Mouse (Mus musculus) megakaryocyte-erythroid progenitor cell, adult 5-6 weeks (primary cell): ENCODE data around the gene Hsd17b11. TPM values are rescaled to one million over a fixed set of nuclear protein-coding genes. Genes with fewer than 3 reads are reported as not detected.

ENCODE experiments used
- ATAC-seq: replicated peaks from 2 replicates; pipeline ENCODE4 v1.8.0; 2016; ENCODE audit warnings: mild to moderate bottlenecking, inconsistent platforms; ENCODE audit not compliant: severe bottlenecking, poor library complexity, low FRiP score, low TSS enrichment
- total RNA-seq, 2 experiments: library from RNA; stranded (forward) in 1 of 2; stranded (reverse) in 1 of 2; fragments of 200-1000, 215-1000 nt in 1 of 2; fragments of >200 nt in 1 of 2; fragmentation: Nextera tagmentation in 1 of 2; gene quantifications; 2 replicates each; pipeline ENCODE4 v1.2.3; 2014 to 2017

Gene Hsd17b11
- total RNA-seq (2014; fragmentation: Nextera tagmentation) (4.9 and 5.6 TPM in 2 replicates), total RNA-seq (2017) (10.9 and 23.0 TPM in 2 replicates)

GRCm38 (mm10) chr5:104021597-104022378, at the start of gene Hsd17b11:
Gene Hsd17b11 (minus strand): TSS chr5:104021919.
- ATAC-seq, result peak; percentile 66

DNA sequence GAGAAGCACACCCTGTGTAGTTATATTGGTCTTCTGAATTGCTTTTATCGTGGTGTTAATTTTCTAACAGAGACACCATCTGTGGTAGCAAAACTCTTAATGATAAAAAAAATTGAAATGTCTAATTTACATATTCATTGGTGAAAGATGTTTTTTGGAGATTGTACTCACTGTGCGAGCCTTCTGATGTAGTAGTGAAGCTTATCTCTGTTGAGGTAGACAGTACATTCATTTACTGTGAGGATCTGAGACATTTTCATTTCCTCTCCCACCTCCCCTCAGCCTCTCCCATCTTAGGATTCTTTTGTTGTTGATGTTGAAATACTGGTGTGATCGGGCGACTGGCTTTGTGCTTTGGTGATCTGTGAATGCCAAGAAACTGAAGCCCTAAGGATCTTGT, 49.3 kb upstream of the Hsd17b11 start:
- peak; percentile 65 for ATAC-seq

- ATAC-seq, result peak; percentile 90
These were observed 47.0 kb upstream of the Hsd17b11 start for GRCm38 (mm10) chr5:104068751-104069150.

- ATAC-seq, result peak; percentile 92
These were observed 41.2 kb upstream of the Hsd17b11 start for GRCm38 (mm10) chr5:104062773-104063551.

- ATAC-seq, result peak; percentile 53
These were observed 40.4 kb upstream of the Hsd17b11 start for GRCm38 (mm10) chr5:104061936-104062772.

GRCm38 (mm10) chr5:104060429-104060828, 38.7 kb upstream of the Hsd17b11 start:
- no peak for ATAC-seq

GRCm38 (mm10) chr5:104059628-104060027, 37.9 kb upstream of the Hsd17b11 start:
- ATAC-seq, result no peak

DNA sequence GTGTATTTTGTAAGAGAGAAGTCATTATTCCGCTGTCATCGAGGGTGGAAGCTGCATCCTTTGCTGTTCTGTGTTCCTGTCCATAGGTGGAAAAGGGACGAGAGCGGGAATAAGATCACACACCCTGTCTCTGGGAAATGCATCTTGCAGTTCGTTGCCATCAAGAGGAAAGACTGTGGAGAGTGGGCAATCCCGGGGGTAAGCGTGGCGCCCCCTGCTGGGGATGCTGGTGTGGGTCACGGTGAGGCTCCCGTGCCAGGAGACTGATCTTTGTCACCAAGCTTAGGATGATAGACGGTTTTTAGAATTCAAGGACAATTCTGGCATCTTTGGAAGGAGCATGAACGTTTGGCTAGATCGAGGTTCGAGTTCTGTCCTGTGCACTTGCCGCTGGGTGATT, 36.3 kb upstream of the Hsd17b11 start:
- no peak for ATAC-seq

DNA sequence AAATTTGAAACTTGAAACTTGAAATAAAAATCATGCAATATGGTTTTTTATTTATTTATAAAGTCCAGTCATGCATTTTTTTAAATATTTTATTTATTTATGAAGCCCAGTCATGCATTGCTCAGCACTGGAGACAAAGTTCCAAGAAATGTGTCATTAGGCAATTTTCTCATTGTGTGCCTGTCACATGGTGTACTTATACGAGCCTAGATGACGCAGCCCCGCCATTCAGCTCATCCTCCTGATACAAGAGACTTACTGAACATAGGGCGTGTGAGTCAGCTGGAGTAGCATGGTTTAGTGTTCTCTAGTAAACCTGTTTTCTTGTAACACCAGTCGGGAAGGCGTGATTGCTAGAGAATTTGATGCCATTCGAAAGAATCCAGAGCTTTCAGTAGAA, 34.6 kb upstream of the Hsd17b11 start:
- ATAC-seq, result no peak

DNA sequence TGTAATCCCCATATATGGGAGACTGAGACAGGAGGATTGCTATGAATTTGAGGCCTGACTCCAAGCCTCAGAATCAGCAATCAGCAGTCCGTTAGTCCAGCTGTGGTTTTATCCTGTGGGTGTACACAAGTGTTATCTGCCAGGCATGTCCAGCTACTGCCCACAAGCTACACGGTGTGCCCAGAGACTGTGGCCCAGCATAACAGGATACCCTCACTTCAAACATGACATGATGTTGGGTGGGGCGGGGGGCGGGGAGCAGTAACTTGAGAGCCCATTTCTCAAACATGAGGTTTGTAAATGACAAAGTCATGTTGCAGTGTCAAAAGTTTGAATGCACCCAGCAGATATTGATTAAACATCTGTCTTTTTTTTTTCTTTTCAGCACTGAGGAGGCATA, 34.1 kb upstream of the Hsd17b11 start:
- ATAC-seq, result no peak

GRCm38 (mm10) chr5:104054938-104055337, 33.2 kb upstream of the Hsd17b11 start:
- peak; percentile 87 for ATAC-seq

DNA sequence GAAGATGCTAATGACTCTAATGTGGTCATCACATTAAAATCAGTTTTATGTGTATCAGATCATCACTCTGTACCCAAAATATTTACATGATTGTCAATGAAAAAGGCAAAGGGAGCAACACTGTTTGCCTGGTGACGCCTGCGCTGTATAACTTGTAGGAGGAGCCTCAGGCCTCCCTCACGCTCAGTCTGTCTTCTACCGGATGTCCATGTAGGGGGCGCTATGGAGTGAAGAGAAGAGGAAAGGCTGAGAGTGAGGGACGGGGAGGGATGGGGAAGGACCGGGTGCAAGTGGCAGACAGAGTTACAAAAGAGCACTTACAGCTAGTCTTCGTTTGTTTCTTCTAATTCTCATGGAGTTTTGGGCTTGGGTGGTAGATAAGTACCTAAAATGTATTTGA, 31.2 kb upstream of the Hsd17b11 start:
- peak; percentile 44; the same call in 1 of the 2 replicates for ATAC-seq

DNA sequence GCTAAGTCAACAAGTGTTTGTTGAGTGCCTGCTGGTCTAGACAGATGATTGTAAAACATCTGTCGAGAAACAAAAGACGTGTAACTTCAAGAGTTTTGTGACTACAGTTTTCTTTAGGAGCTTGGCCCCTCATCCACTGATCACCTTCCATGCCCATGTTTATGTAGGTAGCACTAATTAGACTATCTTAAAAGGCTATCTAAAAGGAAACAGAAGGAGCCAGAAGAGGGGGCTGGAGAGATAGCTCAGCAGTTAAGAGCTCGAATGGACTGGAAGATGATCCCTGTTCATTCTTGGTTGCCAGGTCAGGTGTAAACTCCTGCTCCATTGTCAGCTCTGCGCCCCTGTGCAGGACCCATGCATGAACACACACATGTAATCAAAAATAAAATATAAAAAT, 26.4 kb upstream of the Hsd17b11 start:
- peak; percentile 21; the same call in 1 of the 2 replicates for ATAC-seq

DNA sequence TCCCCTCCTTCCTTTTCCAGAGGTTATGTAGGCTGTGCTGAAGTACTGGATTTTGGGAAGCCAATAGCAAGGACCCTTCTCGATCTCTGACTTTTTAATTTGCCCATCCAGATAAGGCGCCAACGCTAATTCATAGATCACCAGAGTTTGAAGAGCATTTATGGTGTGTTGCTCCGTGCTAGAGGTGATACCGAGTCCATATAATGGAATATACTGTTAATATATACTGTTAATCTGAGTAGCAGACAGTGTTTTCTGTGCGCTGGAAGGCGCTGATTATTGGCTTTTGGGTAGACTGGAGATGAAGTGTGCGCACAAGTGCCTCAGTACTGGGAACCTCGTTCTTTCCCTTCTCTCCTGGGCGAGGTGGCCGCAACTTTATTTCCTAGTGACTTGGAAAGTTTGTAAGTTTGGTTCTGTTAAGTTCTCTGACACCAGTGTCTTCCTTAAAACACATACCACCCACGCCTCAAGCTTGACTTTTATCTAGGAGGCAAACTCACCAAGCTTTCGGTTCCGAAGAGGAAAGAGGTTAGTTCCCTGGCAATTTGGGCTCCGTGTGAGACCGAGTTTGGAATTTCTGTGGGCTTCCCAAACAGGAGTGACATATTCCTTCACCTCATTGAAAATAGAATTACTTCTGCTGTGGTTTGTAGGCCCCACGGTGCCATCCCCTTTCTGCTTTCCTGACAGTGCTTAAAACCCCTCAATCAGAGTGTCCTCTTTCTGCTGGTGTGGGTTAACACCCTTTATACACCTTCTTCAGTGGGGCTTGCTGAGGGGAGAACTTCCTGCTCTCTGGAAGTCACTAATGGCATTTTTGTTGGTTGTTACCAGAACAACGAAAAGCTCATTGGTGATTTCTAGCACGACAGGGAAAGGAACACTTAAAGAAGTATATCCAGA, 25.7 kb upstream of the Hsd17b11 start:
- ATAC-seq, result peak; percentile 26

GRCm38 (mm10) chr5:104046256-104047199, 24.8 kb upstream of the Hsd17b11 start, which contains the start of gene Nudt9:
Gene Nudt9 (plus strand): TSS chr5:104046306.
- peak; percentile 92 for ATAC-seq

- no peak for ATAC-seq
These were observed 22.0 kb upstream of the Hsd17b11 start for GRCm38 (mm10) chr5:104043704-104044103.

DNA sequence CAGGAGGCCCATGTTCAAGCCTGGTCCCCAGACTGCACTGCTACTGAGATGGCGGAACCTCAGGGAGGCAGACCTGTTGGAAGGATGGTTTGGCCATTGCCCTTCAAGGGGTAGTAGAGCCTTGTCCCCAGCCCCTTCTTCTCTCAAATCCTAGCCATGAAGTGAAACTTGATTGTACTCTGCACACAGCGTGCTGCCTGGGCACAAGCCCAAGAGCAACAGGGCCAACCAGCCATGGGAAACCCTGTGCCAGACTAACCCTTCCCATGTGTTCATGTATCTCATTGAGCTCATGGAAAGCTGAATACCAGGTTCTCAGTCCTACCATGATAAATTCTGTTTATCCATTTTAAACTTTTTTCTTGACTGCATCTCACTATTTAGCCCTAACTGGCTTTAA, 21.2 kb upstream of the Hsd17b11 start:
- ATAC-seq, result no peak
